Mouse (Mus musculus) liver, embryonic 14.5 days (tissue): ENCODE results near the gene Hist2h2aa1.

Experiments
- CTCF ChIP-seq: IDR thresholded peaks from 2 replicates; pipeline ENCODE4 v1.5.1; 2016; ENCODE audit warnings: antibody characterized with exemption, low read depth, control low read depth
- EP300 ChIP-seq: IDR thresholded peaks from 2 replicates; pipeline ENCODE4 v1.6.1; 2016; ENCODE audit warnings: antibody characterized with exemption, low read depth

- TF ChIP-seq CTCF (no peak), EP300 (no peak)
Measured at GRCm38 (mm10) chr3:96226695-96227648, 18.3 kb upstream of the Hist2h2aa1 start.
